Mouse (Mus musculus): ENCODE data around the gene Aldh1a3.

DNA sequence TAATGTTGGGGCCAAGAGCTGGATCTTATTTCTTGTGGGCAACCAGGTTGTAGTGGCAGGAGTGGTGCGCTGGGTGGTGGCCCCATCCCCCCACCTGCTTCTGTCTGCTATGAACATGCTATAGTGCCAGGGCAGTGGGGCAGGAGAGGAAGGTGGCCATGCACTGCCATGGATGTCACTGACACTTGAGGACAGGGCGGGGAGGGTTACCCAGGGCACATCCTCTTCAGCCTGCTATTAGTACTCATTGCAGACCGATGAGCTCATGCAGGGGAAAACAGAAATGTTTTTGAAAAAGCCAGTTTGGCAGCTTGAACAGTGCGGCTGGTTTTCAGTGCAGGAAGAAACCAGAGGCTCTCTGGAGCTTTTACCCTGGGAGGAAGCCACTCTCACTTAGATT is 10.5 kb downstream of the Aldh1a3 start:
- TF ChIP-seq POLR2A (IDR thresholded peaks at IDR 0.05; ENCODE audit: low read depth, low read length) (no peak), CTCF (conservative IDR thresholded peaks at IDR 0.05; ENCODE audit: insufficient read depth, insufficient read length, low read depth, low read length) (no peak)

Measured in kidney, adult 2 months (tissue).